In genomic region chr17:12915881-12916583, GRCm38 (mm10) we compare ENCODE assay signal across 8 mouse cellular contexts. TPM values are rescaled to one million over a fixed set of nuclear protein-coding genes. Genes with fewer than 3 reads are reported as not detected.
A peak's percentile ranks its signal among the peaks of the same experiment; 100 is the strongest.
DNase-seq lines count a peak whose midpoint lies in the region; ATAC-seq lines count a peak whose summit lies in the region.

Mrpl18 (minus strand) TSS chr17:12916345.

- H3K27ac ChIP-seq in hindbrain, embryonic 12.5 days: peak within 1 kb of the TSS; percentile 90

- H3K36me3 ChIP-seq in hindbrain, embryonic 12.5 days: peaks cover 51% of the 10 kb centered on the region

- DNase-seq in NIH3T3 (ENCODE audit: low read depth): peak; percentile 99
- DNase-seq in cerebellum, postnatal 10 days: peak; percentile 98 to 99
- peak; percentile 99 for DNase-seq in frontal cortex, postnatal 10 days (ENCODE audit: low spot score in 2 of 2)
- peak; percentile 98 to 100 for DNase-seq in layer of hippocampus, postnatal 14 days (ENCODE audit: low spot score in 2 of 2)
- DNase-seq in lung, postnatal 14 days: peak; percentile 98
- peak; percentile 98 for DNase-seq in retina, adult 2 months (ENCODE audit: low read depth, low spot score)
- DNase-seq in thymus, postnatal 36 days: peak; percentile 97 to 99

- H3K4me1 ChIP-seq in hindbrain, embryonic 12.5 days: peaks cover 11% of the 10 kb centered on the region

- no peaks in the 10 kb centered on the region for H3K27me3 ChIP-seq in hindbrain, embryonic 12.5 days

- under 1% methylated on average over 56 of the region's 56 CpGs for WGBS in hindbrain, embryonic 12.5 days

- peak within 1 kb of the TSS; percentile 96 for H3K9ac ChIP-seq in hindbrain, embryonic 12.5 days

- peak; percentile 100 for ATAC-seq in hindbrain, embryonic 12.5 days (ENCODE audit: low FRiP score)

- no peaks in the 10 kb centered on the region for H3K9me3 ChIP-seq in hindbrain, embryonic 12.5 days (replicated peaks)

- peak within 1 kb of the TSS; percentile 91 for H3K4me2 ChIP-seq in hindbrain, embryonic 12.5 days (replicated peaks)

- H3K4me3 ChIP-seq in hindbrain, embryonic 12.5 days: peak within 1 kb of the TSS; percentile 79

RNA-seq across cellular contexts. Expression of gene Mrpl18, which starts in this region (rescaled TPM):
- polyA plus RNA-seq in hindbrain, embryonic 12.5 days (2016; fragmentation: Nextera tagmentation; extraction: Ambion mirVana): 136 and 148 TPM in 2 replicates
- 10 to 100 TPM; 48.8 to 56.4 TPM for total RNA-seq in layer of hippocampus, postnatal 14 days (2021)

Comparison
In these comparisons a context has a peak if more than half of its experiments do, and no peak if none do; other contexts are left out.
1. Peak in every context shown above with its lines: DNase-seq, ATAC-seq, H3K4me3 ChIP-seq and H3K27ac ChIP-seq.